Mouse (Mus musculus) heart, embryonic 15.5 days (tissue): ENCODE results near the gene Sh3rf3. TPM values are rescaled to one million over a fixed set of nuclear protein-coding genes. Genes with fewer than 3 reads are reported as not detected.

Experiments used
- ATAC-seq: fragments of 200-750 bp; cut with Nextera tagmentation; replicated peaks from 2 replicates; pipeline ENCODE4 v1.8.0; 2017; ENCODE audit warnings: low read depth, moderate TSS enrichment; ENCODE audit not compliant: insufficient number of reproducible peaks, insufficient read depth, low FRiP score
- H3K27ac ChIP-seq: fragments of 300-500 bp; sonication (generic); 2 replicates; pipeline ENCODE4 v1.5.1; 2015; ENCODE audit warnings: mild to moderate bottlenecking, inconsistent platforms
- H3K27me3 ChIP-seq: fragments of 300-500 bp; sonication (generic); 2 replicates; pipeline ENCODE4 v1.6.1; 2015; ENCODE audit warnings: inconsistent platforms
- H3K36me3 ChIP-seq: fragments of 300-500 bp; sonication (generic); 2 replicates; pipeline ENCODE4 v1.6.1; 2015; ENCODE audit warnings: mild to moderate bottlenecking, inconsistent platforms
- H3K4me1 ChIP-seq: fragments of 300-500 bp; sonication (generic); replicated peaks from 2 replicates; pipeline ENCODE4 v1.6.1; 2015; ENCODE audit warnings: inconsistent platforms
- H3K4me2 ChIP-seq: fragments of 300-500 bp; sonication (generic); 2 replicates; pipeline ENCODE4 v1.6.1; 2015; ENCODE audit warnings: inconsistent platforms, mild to moderate bottlenecking, moderate library complexity
- H3K4me3 ChIP-seq: fragments of 300-500 bp; sonication (generic); 2 replicates; pipeline ENCODE4 v1.5.1; 2015; ENCODE audit warnings: mild to moderate bottlenecking, inconsistent platforms
- H3K9ac ChIP-seq: fragments of 300-500 bp; sonication (generic); 2 replicates; pipeline ENCODE4 v1.6.1; 2015; ENCODE audit warnings: mild to moderate bottlenecking, inconsistent platforms
- H3K9me3 ChIP-seq: fragments of 300-500 bp; sonication (generic); replicated peaks from 2 replicates; pipeline ENCODE4 v1.6.1; 2016; ENCODE audit warnings: inconsistent platforms
- WGBS: fragments of 180-500 bp; shearing (Covaris S2); methylation state at CpG from one replicate; pipeline ENCODE4 v1.1.7; 2015; ENCODE audit warnings: mixed read lengths; 5-methylcytosine and 5-hydroxymethylcytosine counted together
- polyA plus RNA-seq: library from polyadenylated mRNA; unstranded; fragments of >200 nt; fragmentation: Nextera tagmentation; extraction: Ambion mirVana; gene quantifications from 2 replicates; pipeline ENCODE4 v1.2.1, GENCODE M21; 2015

Sh3rf3 gene
- polyA plus RNA-seq, 1 experiment from 2014 or later, result 0.34 TPM

- WGBS, result 70% methylated on average over 2 of the region's 2 CpGs
- ATAC-seq, result no peak
These were observed 69.6 kb downstream of the Sh3rf3 start for GRCm38 (mm10) chr10:58882741-58883140.

GRCm38 (mm10) chr10:58885351-58885750 is 72.2 kb downstream of the Sh3rf3 start:
- no peak for ATAC-seq
- Histone ChIP-seq H3K27me3 (no peaks in the 10 kb centered on the region), H3K27ac (no peak overlapping the region), H3K9me3 (no peaks in the 10 kb centered on the region), H3K9ac (no peak overlapping the region), H3K4me1 (no peaks in the 10 kb centered on the region), H3K4me2 (no peak overlapping the region), H3K4me3 (no peak overlapping the region), H3K36me3 (no peaks in the 10 kb centered on the region)
- WGBS, result 55% methylated on average over 5 of the region's 5 CpGs

More at GRCm38 (mm10) chr10:58882741-58883140, 69.6 kb downstream of the Sh3rf3 start:
- Histone ChIP-seq H3K9ac (no peak overlapping the region), H3K36me3 (no peaks in the 10 kb centered on the region), H3K4me2 (no peak overlapping the region), H3K27me3 (no peaks in the 10 kb centered on the region), H3K4me1 (no peaks in the 10 kb centered on the region), H3K4me3 (no peak overlapping the region), H3K9me3 (no peaks in the 10 kb centered on the region), H3K27ac (no peak overlapping the region)

GRCm38 (mm10) chr10:58885816-58886215 is 72.7 kb downstream of the Sh3rf3 start:
- Histone ChIP-seq H3K4me2 (no peak overlapping the region), H3K27me3 (no peaks in the 10 kb centered on the region), H3K27ac (no peak overlapping the region), H3K36me3 (no peaks in the 10 kb centered on the region), H3K9me3 (no peaks in the 10 kb centered on the region), H3K9ac (no peak overlapping the region), H3K4me1 (no peaks in the 10 kb centered on the region), H3K4me3 (no peak overlapping the region)
- no peak for ATAC-seq
- 74% methylated on average over 2 of the region's 2 CpGs for WGBS

DNA sequence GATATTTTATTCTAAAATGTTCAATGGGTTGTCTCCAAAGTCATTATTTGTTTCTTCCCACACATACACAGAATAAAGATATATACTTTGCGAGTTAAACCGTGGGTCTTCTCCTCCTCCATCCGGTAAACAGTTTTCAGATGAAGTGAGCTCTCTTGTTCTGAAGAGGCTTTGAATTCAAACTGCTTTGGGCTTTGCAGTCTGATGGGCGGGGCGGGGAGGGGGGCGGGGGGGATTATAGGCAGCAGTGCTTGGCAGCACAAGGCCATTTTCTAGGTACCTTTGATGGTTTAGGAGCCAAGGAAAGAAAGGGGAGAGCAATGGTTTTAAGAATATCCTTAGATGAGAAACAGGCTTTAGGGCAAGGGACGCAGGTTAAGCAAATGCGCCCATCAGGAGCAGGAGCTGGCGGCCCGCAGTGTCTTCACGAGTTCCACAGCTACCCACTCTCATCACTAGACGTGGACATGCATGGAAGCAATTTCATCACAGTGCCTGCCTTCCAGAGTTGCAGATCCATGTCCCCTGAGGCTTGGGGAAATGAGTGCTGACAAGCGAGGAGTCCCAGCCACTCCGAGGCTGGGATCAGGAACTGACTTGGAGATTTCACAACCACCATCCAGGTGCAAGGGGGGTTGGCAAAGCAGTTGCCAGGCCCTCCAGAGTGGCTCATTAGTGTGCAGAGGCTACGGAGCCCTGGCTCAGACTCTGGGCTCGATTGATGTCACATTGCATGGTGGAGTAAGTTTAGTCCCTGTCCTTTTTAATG is 77.7 kb downstream of the Sh3rf3 start:
- no peaks in the 10 kb centered on the region for H3K36me3 ChIP-seq
- no peak overlapping the region for H3K4me3 ChIP-seq
- no peak overlapping the region for H3K9ac ChIP-seq
- no peak overlapping the region for H3K27ac ChIP-seq
- H3K4me1 ChIP-seq, result no peaks in the 10 kb centered on the region
- no peak for ATAC-seq
- no peaks in the 10 kb centered on the region for H3K9me3 ChIP-seq
- 57% methylated on average over 16 of the region's 16 CpGs for WGBS
- no peak overlapping the region for H3K4me2 ChIP-seq
- H3K27me3 ChIP-seq, result peaks cover 13% of the 10 kb centered on the region; the same call in 1 of the 2 replicates

DNA sequence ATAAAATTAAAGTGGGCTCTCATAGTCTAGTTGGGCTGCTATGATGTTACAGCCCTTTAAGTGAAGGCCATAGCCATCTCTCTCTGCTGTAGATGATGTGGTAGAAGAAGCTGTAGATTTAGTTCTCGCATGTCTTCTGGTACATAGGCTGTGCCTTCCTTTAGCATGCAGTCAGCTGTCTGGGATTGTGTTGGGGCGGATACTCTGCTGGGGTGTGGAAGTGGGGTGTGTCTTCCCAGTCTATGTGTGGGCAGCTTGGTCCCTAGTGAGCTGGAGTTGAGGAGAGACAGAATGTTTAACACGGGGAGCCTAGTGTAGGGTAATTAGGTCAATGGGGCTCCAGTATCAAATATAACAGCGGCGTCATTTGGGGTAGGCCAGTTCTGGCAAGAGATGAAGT is 82.3 kb downstream of the Sh3rf3 start:
- Histone ChIP-seq H3K4me1 (no peaks in the 10 kb centered on the region), H3K9ac (no peak overlapping the region), H3K27ac (no peak overlapping the region), H3K9me3 (no peaks in the 10 kb centered on the region), H3K27me3 (peaks cover 17% of the 10 kb centered on the region), H3K4me3 (no peak overlapping the region), H3K36me3 (no peaks in the 10 kb centered on the region), H3K4me2 (no peak overlapping the region)
- WGBS, result 83% methylated on average over 5 of the region's 5 CpGs
- ATAC-seq, result no peak

GRCm38 (mm10) chr10:58897009-58897543 is 83.9 kb downstream of the Sh3rf3 start:
- H3K4me2 ChIP-seq, result no peak overlapping the region
- no peak overlapping the region for H3K4me3 ChIP-seq
- H3K4me1 ChIP-seq, result no peaks in the 10 kb centered on the region
- H3K36me3 ChIP-seq, result no peaks in the 10 kb centered on the region
- H3K9me3 ChIP-seq, result no peaks in the 10 kb centered on the region
- WGBS, result 63% methylated on average over 3 of the region's 3 CpGs
- ATAC-seq, result no peak
- peaks cover 12% of the 10 kb centered on the region for H3K27me3 ChIP-seq
- no peak overlapping the region for H3K27ac ChIP-seq
- no peak overlapping the region for H3K9ac ChIP-seq

DNA sequence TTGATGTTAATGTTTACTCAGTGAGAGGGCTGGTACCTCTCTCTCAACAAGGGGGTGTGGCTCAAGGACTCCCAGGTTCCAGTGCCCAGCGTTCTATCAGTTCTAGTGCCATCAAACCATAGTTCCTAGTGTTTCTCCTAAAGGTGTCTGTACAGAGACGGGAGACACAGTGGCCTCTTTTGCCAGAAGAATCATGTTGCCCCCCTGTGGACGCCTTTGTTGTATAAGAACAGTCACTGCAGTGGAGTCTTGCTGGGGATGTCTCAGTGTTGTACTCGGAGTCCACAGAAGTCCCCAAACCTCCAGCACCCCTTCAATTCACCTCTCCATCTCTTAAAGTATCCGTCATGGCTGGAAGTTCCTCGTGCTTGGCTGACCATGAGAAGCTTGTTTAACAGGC is 92.1 kb downstream of the Sh3rf3 start:
- WGBS, result 35% methylated on average over 6 of the region's 6 CpGs
- Histone ChIP-seq H3K27ac (no peak overlapping the region), H3K9me3 (no peaks in the 10 kb centered on the region), H3K9ac (no peak overlapping the region), H3K4me1 (no peaks in the 10 kb centered on the region), H3K27me3 (peaks cover 22% of the 10 kb centered on the region), H3K4me2 (no peak overlapping the region), H3K4me3 (no peak overlapping the region), H3K36me3 (no peaks in the 10 kb centered on the region)
- no peak for ATAC-seq

DNA sequence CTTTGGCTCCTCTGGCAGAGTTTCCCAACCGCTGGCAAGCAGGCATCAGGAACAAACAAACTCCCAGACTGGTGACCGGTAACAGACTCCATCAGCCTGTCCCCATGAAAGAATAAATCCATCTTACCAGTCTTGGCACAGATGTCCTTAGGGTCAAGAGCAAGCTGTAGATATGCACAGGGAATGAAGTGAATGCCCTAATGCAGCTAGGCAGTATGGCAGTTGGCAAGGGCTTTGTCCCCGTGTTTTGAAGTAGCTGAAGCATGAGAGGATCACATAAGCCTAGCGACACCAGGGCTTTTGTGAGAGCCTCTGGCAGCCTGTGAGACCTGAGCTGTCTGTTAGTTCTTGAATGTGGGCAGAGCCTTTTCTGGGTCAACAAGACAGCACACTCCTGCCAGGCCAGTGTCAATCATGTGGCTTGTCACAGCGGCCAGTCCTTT is 93.9 kb downstream of the Sh3rf3 start:
- ATAC-seq, result no peak
- Histone ChIP-seq H3K4me2 (no peak overlapping the region), H3K27ac (no peak overlapping the region), H3K9me3 (no peaks in the 10 kb centered on the region), H3K27me3 (peaks cover 25% of the 10 kb centered on the region), H3K9ac (no peak overlapping the region), H3K36me3 (no peaks in the 10 kb centered on the region), H3K4me1 (no peaks in the 10 kb centered on the region), H3K4me3 (no peak overlapping the region)
- WGBS, result 67% methylated on average over 5 of the region's 5 CpGs

GRCm38 (mm10) chr10:58908451-58908850 is 95.3 kb downstream of the Sh3rf3 start:
- 83% methylated on average over 8 of the region's 8 CpGs for WGBS
- ATAC-seq, result no peak

DNA sequence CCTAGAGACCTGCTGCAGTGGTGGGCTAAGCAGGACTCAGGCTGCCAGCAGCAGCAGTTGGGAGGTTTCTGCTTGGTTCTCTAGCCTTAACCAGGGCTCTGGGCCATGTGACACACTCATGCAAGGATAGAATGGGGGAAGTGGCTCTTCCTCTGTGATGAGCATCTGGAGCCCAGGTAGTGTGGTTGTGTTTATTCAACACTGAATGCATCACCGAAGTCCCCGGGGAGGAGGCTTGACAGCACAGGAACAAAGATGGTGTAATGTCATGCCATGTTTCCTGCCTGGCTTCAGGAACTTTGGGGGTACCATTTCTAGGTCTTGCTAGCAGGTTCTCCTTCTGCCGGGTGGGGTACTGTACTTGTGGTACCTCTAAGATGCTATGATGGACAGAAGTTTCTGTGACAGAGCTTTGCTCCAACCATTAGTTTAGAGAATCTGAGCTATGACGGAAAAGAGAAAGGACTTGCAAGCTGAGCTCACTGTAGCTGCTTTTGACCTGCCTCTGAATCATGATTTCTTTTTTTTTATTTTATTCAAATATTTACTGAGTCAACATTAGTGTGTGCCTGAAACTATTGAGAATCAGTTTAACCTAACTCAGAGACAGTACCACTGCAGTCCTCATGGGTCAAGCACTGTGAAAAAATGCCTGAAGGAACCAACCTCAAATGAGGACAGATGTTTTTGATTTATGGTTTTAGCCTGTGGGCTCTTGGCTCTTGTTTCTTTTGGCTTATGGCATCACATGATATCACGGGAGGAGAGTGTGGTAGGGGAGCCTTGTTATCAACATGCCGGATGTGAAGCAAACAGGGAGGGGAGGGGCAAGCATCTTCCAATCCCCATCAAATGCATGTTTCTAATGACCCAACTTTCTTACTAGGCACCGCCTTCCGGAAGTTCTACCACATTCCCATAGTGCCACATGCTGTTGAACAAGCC is 102.4 kb downstream of the Sh3rf3 start:
- no peak for ATAC-seq
- 71% methylated on average over 8 of the region's 8 CpGs for WGBS
- Histone ChIP-seq H3K4me1 (no peaks in the 10 kb centered on the region), H3K4me2 (no peak overlapping the region), H3K36me3 (no peaks in the 10 kb centered on the region), H3K27me3 (peaks cover 51% of the 10 kb centered on the region), H3K27ac (no peak overlapping the region), H3K9ac (no peak overlapping the region), H3K4me3 (no peak overlapping the region), H3K9me3 (no peaks in the 10 kb centered on the region)

More at GRCm38 (mm10) chr10:58908451-58908850, 95.3 kb downstream of the Sh3rf3 start:
- Histone ChIP-seq H3K36me3 (no peaks in the 10 kb centered on the region), H3K27ac (no peak overlapping the region), H3K9ac (no peak overlapping the region), H3K4me2 (no peak overlapping the region), H3K27me3 (peaks cover 22% of the 10 kb centered on the region), H3K4me3 (no peak overlapping the region), H3K4me1 (no peaks in the 10 kb centered on the region), H3K9me3 (no peaks in the 10 kb centered on the region)

DNA sequence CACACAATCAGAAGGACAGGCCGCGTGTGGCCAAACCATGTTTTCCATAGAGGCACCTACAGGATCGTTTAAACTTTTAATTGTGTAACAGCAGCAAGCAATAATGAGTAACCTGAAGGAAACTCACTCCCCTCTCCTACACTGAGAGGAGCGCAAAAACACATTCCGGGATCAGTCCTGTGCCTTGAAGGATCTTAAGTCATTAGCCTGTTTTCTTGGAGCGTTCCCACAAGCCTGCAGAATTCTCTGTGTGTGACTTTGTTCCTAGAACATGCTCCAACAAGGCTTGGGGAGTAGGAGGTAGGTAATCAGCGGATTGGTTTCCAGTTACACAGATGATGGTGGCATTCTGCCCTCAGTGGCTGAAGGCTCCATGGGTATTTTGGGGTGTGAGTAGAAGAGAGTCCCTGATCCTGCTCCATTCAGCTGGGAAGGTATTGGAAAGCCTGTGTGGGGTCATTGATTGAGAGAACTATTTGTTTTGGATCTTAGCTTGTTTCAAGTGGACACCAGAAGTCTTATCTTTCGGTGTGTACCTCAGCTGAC is 108.6 kb downstream of the Sh3rf3 start:
- Histone ChIP-seq H3K36me3 (no peaks in the 10 kb centered on the region), H3K9me3 (no peaks in the 10 kb centered on the region), H3K27me3 (peaks cover 85% of the 10 kb centered on the region), H3K9ac (no peak overlapping the region), H3K4me1 (no peaks in the 10 kb centered on the region), H3K4me3 (no peak overlapping the region), H3K27ac (no peak overlapping the region), H3K4me2 (no peak overlapping the region)
- ATAC-seq, result no peak
- 84% methylated on average over 8 of the region's 8 CpGs for WGBS
